Mouse (Mus musculus) bone marrow, adult 2 months (tissue): ENCODE measurements around the gene Igsf3. TPM values are rescaled to one million over a fixed set of nuclear protein-coding genes. Genes with fewer than 3 reads are reported as not detected.

Source experiments
- H3K27ac ChIP-seq: fragments of 200-500 bp; 2 replicates; pipeline ENCODE4 v1.5.1; 2012; ENCODE audit warnings: low read depth, mild to moderate bottlenecking, control low read depth, inconsistent platforms, low read length; ENCODE audit not compliant: control insufficient read depth, poor library complexity, insufficient read depth
- H3K4me1 ChIP-seq: fragments of 200-500 bp; 2 replicates; pipeline ENCODE4 v1.6.1; 2011; ENCODE audit warnings: low read length; ENCODE audit not compliant: control insufficient read depth, insufficient read depth
- H3K4me3 ChIP-seq: fragments of 200-500 bp; replicated peaks from 2 replicates; pipeline ENCODE3; 2011; ENCODE audit warnings: mild to moderate bottlenecking, low read depth, low read length, control low read depth; ENCODE audit not compliant: control insufficient read depth
- CTCF ChIP-seq: fragments of 200-500 bp; IDR thresholded peaks from 2 replicates; pipeline ENCODE4 v1.5.1; 2011; ENCODE audit warnings: low read length, control low read depth; ENCODE audit not compliant: control insufficient read depth, insufficient read depth
- POLR2A ChIP-seq: fragments of 200-500 bp; IDR thresholded peaks from 2 replicates; pipeline ENCODE4 v1.6.1; 2011; ENCODE audit warnings: low read depth, mild to moderate bottlenecking, control low read depth, low read length, borderline replicate concordance; ENCODE audit not compliant: control insufficient read depth
- WGBS: fragments of 180-500 bp; shearing (Covaris S2); methylation state at CpG from one replicate; pipeline ENCODE4 v1.1.7; 2018; 5-methylcytosine and 5-hydroxymethylcytosine counted together
- polyA plus RNA-seq: library from polyadenylated mRNA; stranded (reverse); fragments of >200 nt; gene quantifications from 2 replicates; pipeline ENCODE4 v1.2.4, GENCODE M21; 2011; ENCODE audit warnings: low replicate concordance; ENCODE audit not compliant: missing spikeins, insufficient read depth, insufficient read length

The Igsf3 gene
- polyA plus RNA-seq, 1 experiment, result 6.3 TPM

GRCm38 (mm10) chr3:101381691-101382090 lies 4.8 kb downstream of the Igsf3 start:
- Histone ChIP-seq H3K4me3 (no peak overlapping the region), H3K27ac (no peak overlapping the region), H3K4me1 (no peaks in the 10 kb centered on the region)
- 84% methylated on average over 5 of the region's 5 CpGs for WGBS
- TF ChIP-seq POLR2A, result no peak
- TF ChIP-seq CTCF, result no peak

GRCm38 (mm10) chr3:101382751-101383150 lies 5.9 kb downstream of the Igsf3 start:
- no peaks in the 10 kb centered on the region for H3K4me1 ChIP-seq
- H3K27ac ChIP-seq, result no peak overlapping the region
- H3K4me3 ChIP-seq, result no peak overlapping the region
- TF ChIP-seq CTCF, result no peak
- TF ChIP-seq POLR2A, result no peak
- WGBS, result 86% methylated on average over 4 of the region's 4 CpGs

GRCm38 (mm10) chr3:101386430-101387016 lies 9.6 kb downstream of the Igsf3 start:
- no peaks in the 10 kb centered on the region for H3K4me1 ChIP-seq
- no peak overlapping the region for H3K4me3 ChIP-seq
- WGBS, result 78% methylated on average over 8 of the region's 8 CpGs
- H3K27ac ChIP-seq, result no peak overlapping the region
- TF ChIP-seq CTCF (no peak), POLR2A (no peak)

- Histone ChIP-seq H3K4me3 (no peak overlapping the region), H3K27ac (no peak overlapping the region), H3K4me1 (no peaks in the 10 kb centered on the region)
- 38% methylated on average over 10 of the region's 10 CpGs for WGBS
- TF ChIP-seq CTCF, result no peak
- TF ChIP-seq POLR2A, result no peak
These were observed 11.0 kb downstream of the Igsf3 start for GRCm38 (mm10) chr3:101387849-101388248.

- WGBS, result 84% methylated on average over 3 of the region's 3 CpGs
- Histone ChIP-seq H3K4me1 (no peaks in the 10 kb centered on the region), H3K4me3 (no peak overlapping the region), H3K27ac (no peak overlapping the region)
- TF ChIP-seq POLR2A (no peak), CTCF (no peak)
These were observed 12.7 kb downstream of the Igsf3 start for GRCm38 (mm10) chr3:101389566-101389965.

DNA sequence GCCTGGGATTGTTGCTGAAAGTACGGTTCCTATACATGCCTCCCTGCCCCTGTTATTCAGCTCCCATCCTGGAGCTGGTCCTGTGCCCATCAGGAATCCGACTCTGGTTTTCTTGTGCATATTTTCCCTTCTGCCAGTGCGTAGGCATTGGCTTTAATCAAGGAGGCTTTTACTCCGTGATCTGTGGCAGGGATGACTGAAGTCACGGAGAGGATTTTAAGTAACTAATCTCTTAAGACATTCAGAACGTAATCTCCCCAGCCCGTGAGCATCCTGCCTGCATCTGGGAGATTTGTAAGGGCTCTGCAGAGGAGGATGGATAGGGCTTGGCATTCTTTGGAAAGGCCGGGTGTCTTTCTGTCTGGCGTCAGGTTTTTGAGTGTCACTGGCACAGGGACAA lies 13.6 kb downstream of the Igsf3 start:
- no peaks in the 10 kb centered on the region for H3K4me1 ChIP-seq
- H3K4me3 ChIP-seq, result no peak overlapping the region
- H3K27ac ChIP-seq, result no peak overlapping the region
- TF ChIP-seq POLR2A (no peak), CTCF (no peak)
- 85% methylated on average over 9 of the region's 9 CpGs for WGBS

- Histone ChIP-seq H3K27ac (no peak overlapping the region), H3K4me1 (no peaks in the 10 kb centered on the region), H3K4me3 (no peak overlapping the region)
- TF ChIP-seq POLR2A (no peak), CTCF (no peak)
- 88% methylated on average over 6 of the region's 6 CpGs for WGBS
These were observed 15.1 kb downstream of the Igsf3 start for GRCm38 (mm10) chr3:101391991-101392390.

GRCm38 (mm10) chr3:101393103-101393644 lies 16.3 kb downstream of the Igsf3 start:
- Histone ChIP-seq H3K27ac (no peak overlapping the region), H3K4me3 (no peak overlapping the region), H3K4me1 (no peaks in the 10 kb centered on the region)
- 82% methylated on average over 6 of the region's 6 CpGs for WGBS
- TF ChIP-seq POLR2A (no peak), CTCF (no peak)

GRCm38 (mm10) chr3:101393659-101394539 lies 17.0 kb downstream of the Igsf3 start:
- WGBS, result 84% methylated on average over 19 of the region's 19 CpGs
- Histone ChIP-seq H3K4me1 (no peaks in the 10 kb centered on the region), H3K27ac (no peak overlapping the region), H3K4me3 (no peak overlapping the region)
- no peak for TF ChIP-seq CTCF
- TF ChIP-seq POLR2A, result no peak
